Mouse (Mus musculus) liver, embryonic 12.5 days (tissue): Measurements from ENCODE around the gene Lrp1. TPM values are rescaled to one million over a fixed set of nuclear protein-coding genes. Genes with fewer than 3 reads are reported as not detected.

Experiments
- ATAC-seq: fragments of 200-750 bp; cut with Nextera tagmentation; 2 replicates; pipeline ENCODE4 v1.8.0; 2017; ENCODE audit warnings: moderate number of reproducible peaks, mild to moderate bottlenecking, moderate library complexity
- H3K27ac ChIP-seq: fragments of 300-500 bp; sonication (generic); 2 replicates; pipeline ENCODE4 v1.5.1; 2016; ENCODE audit warnings: mild to moderate bottlenecking
- H3K27me3 ChIP-seq: fragments of 300-500 bp; sonication (generic); replicated peaks from 2 replicates; pipeline ENCODE4 v1.6.1; 2016; ENCODE audit warnings: mild to moderate bottlenecking, moderate library complexity
- H3K36me3 ChIP-seq: fragments of 300-500 bp; sonication (generic); 2 replicates; pipeline ENCODE4 v1.6.1; 2016; ENCODE audit warnings: mild to moderate bottlenecking, moderate library complexity
- H3K4me1 ChIP-seq: fragments of 300-500 bp; sonication (generic); 2 replicates; pipeline ENCODE4 v1.6.1; 2016
- H3K4me2 ChIP-seq: fragments of 300-500 bp; sonication (generic); 2 replicates; pipeline ENCODE4 v1.6.1; 2016; ENCODE audit warnings: mild to moderate bottlenecking, moderate library complexity
- H3K4me3 ChIP-seq: fragments of 300-500 bp; sonication (generic); 2 replicates; pipeline ENCODE4 v1.5.1; 2016; ENCODE audit warnings: mild to moderate bottlenecking, moderate library complexity
- H3K9ac ChIP-seq: fragments of 300-500 bp; sonication (generic); 2 replicates; pipeline ENCODE4 v1.6.1; 2016; ENCODE audit warnings: mild to moderate bottlenecking, moderate library complexity
- H3K9me3 ChIP-seq: fragments of 300-500 bp; sonication (generic); replicated peaks from 2 replicates; pipeline ENCODE4 v1.6.1; 2016; ENCODE audit warnings: mild to moderate bottlenecking, moderate library complexity
- WGBS: fragments of 180-500 bp; shearing (Covaris S2); methylation state at CpG from one replicate; pipeline ENCODE4 v1.1.7; 2016; ENCODE audit not compliant: insufficient replicate concordance; 5-methylcytosine and 5-hydroxymethylcytosine counted together
- polyA plus RNA-seq: library from polyadenylated mRNA; unstranded; fragments of >200 nt; fragmentation: Nextera tagmentation; extraction: Ambion mirVana; gene quantifications from 2 replicates; pipeline ENCODE4 v1.2.1, GENCODE M21; 2016

Lrp1 gene
- polyA plus RNA-seq, 1 experiment from 2014 or later = 22.8 TPM

- peak; percentile 76 for ATAC-seq
- WGBS = under 1% methylated on average over 37 of the region's 37 CpGs
Observed at GRCm38 (mm10) chr10:127642772-127643552, 22.0 kb upstream of the Lrp1 start, which contains the start of gene Stat6. Gene Stat6 (plus strand): TSS chr10:127642986.

GRCm38 (mm10) chr10:127641861-127642771 is 21.2 kb upstream of the Lrp1 start:
- Histone ChIP-seq H3K27ac (peak overlapping the region; percentile 91), H3K9me3 (no peaks in the 10 kb centered on the region), H3K4me1 (peaks cover 32% of the 10 kb centered on the region), H3K9ac (peak overlapping the region; percentile 80), H3K4me3 (peak overlapping the region; percentile 75), H3K27me3 (no peaks in the 10 kb centered on the region; the same call in 1 of the 2 replicates), H3K36me3 (peaks cover 8% of the 10 kb centered on the region), H3K4me2 (peak overlapping the region; percentile 97)
- ATAC-seq = peak; percentile 64
- 5% methylated on average over 19 of the region's 19 CpGs for WGBS

More at GRCm38 (mm10) chr10:127642772-127643552, 22.0 kb upstream of the Lrp1 start, which contains the start of gene Stat6:
- H3K4me2 ChIP-seq = peak within 1 kb of the TSS; percentile 97
- peak within 1 kb of the TSS; percentile 75 for H3K4me3 ChIP-seq
- peaks cover 16% of the 10 kb centered on the region for H3K36me3 ChIP-seq
- H3K27ac ChIP-seq = peak within 1 kb of the TSS; percentile 91
- H3K9ac ChIP-seq = peak within 1 kb of the TSS; percentile 80
- H3K27me3 ChIP-seq = no peaks in the 10 kb centered on the region; the same call in 1 of the 2 replicates
- H3K9me3 ChIP-seq = no peaks in the 10 kb centered on the region
- H3K4me1 ChIP-seq = peaks cover 32% of the 10 kb centered on the region

GRCm38 (mm10) chr10:127640421-127640820 is 19.5 kb upstream of the Lrp1 start:
- WGBS = 56% methylated on average over 5 of the region's 5 CpGs
- no peak overlapping the region for H3K9ac ChIP-seq
- no peaks in the 10 kb centered on the region; the same call in 1 of the 2 replicates for H3K27me3 ChIP-seq
- H3K9me3 ChIP-seq = no peaks in the 10 kb centered on the region
- H3K4me3 ChIP-seq = no peak overlapping the region
- ATAC-seq = no peak
- H3K27ac ChIP-seq = no peak overlapping the region
- H3K36me3 ChIP-seq = no peaks in the 10 kb centered on the region
- no peak overlapping the region for H3K4me2 ChIP-seq
- peaks cover 32% of the 10 kb centered on the region for H3K4me1 ChIP-seq

GRCm38 (mm10) chr10:127632668-127633271 is 11.8 kb upstream of the Lrp1 start:
- Histone ChIP-seq H3K27me3 (0 out of 2 replicates have a peak, but pooled peaks cover 4% of the 10 kb centered on the region), H3K4me2 (no peak overlapping the region), H3K4me3 (no peak overlapping the region), H3K27ac (no peak overlapping the region), H3K9ac (no peak overlapping the region), H3K4me1 (no peaks in the 10 kb centered on the region), H3K36me3 (no peaks in the 10 kb centered on the region), H3K9me3 (no peaks in the 10 kb centered on the region)
- WGBS = 49% methylated on average over 7 of the region's 7 CpGs
- ATAC-seq = no peak

GRCm38 (mm10) chr10:127631261-127632214 is 10.6 kb upstream of the Lrp1 start:
- H3K36me3 ChIP-seq = no peaks in the 10 kb centered on the region
- H3K4me1 ChIP-seq = no peaks in the 10 kb centered on the region
- no peak overlapping the region for H3K4me3 ChIP-seq
- H3K27ac ChIP-seq = no peak overlapping the region
- no peak overlapping the region for H3K9ac ChIP-seq
- no peak for ATAC-seq
- no peak overlapping the region for H3K4me2 ChIP-seq
- 29% methylated on average over 10 of the region's 10 CpGs for WGBS
- peaks cover 5% of the 10 kb centered on the region; the same call in 1 of the 2 replicates for H3K9me3 ChIP-seq
- 0 out of 2 replicates have a peak, but pooled peaks cover 4% of the 10 kb centered on the region for H3K27me3 ChIP-seq

- ATAC-seq = no peak
- WGBS = 68% methylated on average over 3 of the region's 3 CpGs
- peaks cover 18% of the 10 kb centered on the region for H3K27me3 ChIP-seq
- H3K4me2 ChIP-seq = no peak overlapping the region
- H3K9me3 ChIP-seq = peaks cover 7% of the 10 kb centered on the region; the same call in 1 of the 2 replicates
- H3K36me3 ChIP-seq = no peaks in the 10 kb centered on the region
- H3K4me1 ChIP-seq = peaks cover 10% of the 10 kb centered on the region
- no peak overlapping the region for H3K4me3 ChIP-seq
- H3K9ac ChIP-seq = no peak overlapping the region
- no peak overlapping the region for H3K27ac ChIP-seq
Observed at GRCm38 (mm10) chr10:127626433-127626832, 5.5 kb upstream of the Lrp1 start.

- no peak overlapping the region for H3K27ac ChIP-seq
- 71% methylated on average over 6 of the region's 6 CpGs for WGBS
- no peak overlapping the region for H3K4me3 ChIP-seq
- no peaks in the 10 kb centered on the region for H3K36me3 ChIP-seq
- no peak overlapping the region for H3K9ac ChIP-seq
- H3K4me1 ChIP-seq = peaks cover 27% of the 10 kb centered on the region
- no peak overlapping the region for H3K4me2 ChIP-seq
- no peak for ATAC-seq
- peaks cover 7% of the 10 kb centered on the region; the same call in 1 of the 2 replicates for H3K9me3 ChIP-seq
- peaks cover 43% of the 10 kb centered on the region for H3K27me3 ChIP-seq
Observed at GRCm38 (mm10) chr10:127623439-127624216, 2.7 kb upstream of the Lrp1 start.

GRCm38 (mm10) chr10:127622661-127623060 is 1.7 kb upstream of the Lrp1 start:
- H3K4me3 ChIP-seq = no peak overlapping the region
- H3K27me3 ChIP-seq = peaks cover 53% of the 10 kb centered on the region
- H3K4me2 ChIP-seq = no peak overlapping the region; the same call in 1 of the 2 replicates
- WGBS = 53% methylated on average over 4 of the region's 4 CpGs
- no peaks in the 10 kb centered on the region for H3K36me3 ChIP-seq
- H3K4me1 ChIP-seq = peaks cover 35% of the 10 kb centered on the region
- H3K9ac ChIP-seq = no peak overlapping the region
- no peak for ATAC-seq
- peaks cover 7% of the 10 kb centered on the region; the same call in 1 of the 2 replicates for H3K9me3 ChIP-seq
- no peak overlapping the region for H3K27ac ChIP-seq

GRCm38 (mm10) chr10:127622057-127622392 is 1.1 kb upstream of the Lrp1 start:
- peak overlapping the region; percentile 72 for H3K4me2 ChIP-seq
- H3K4me3 ChIP-seq = peak overlapping the region; percentile 56
- 2% methylated on average over 13 of the region's 13 CpGs for WGBS
- H3K27ac ChIP-seq = peak overlapping the region; percentile 79
- no peaks in the 10 kb centered on the region for H3K36me3 ChIP-seq
- H3K9me3 ChIP-seq = peaks cover 7% of the 10 kb centered on the region; the same call in 1 of the 2 replicates
- H3K27me3 ChIP-seq = peaks cover 59% of the 10 kb centered on the region
- H3K9ac ChIP-seq = no peak overlapping the region
- peaks cover 41% of the 10 kb centered on the region for H3K4me1 ChIP-seq
- 0 out of 2 replicates have a peak, but pooled peaks have one; percentile 8 for ATAC-seq
